Mouse (Mus musculus) G1E-ER4 (cell line): ENCODE results near the gene Gm614. TPM values are rescaled to one million over a fixed set of nuclear protein-coding genes. Genes with fewer than 3 reads are reported as not detected.

Experiments used
- GATA1 ChIP-seq: IDR thresholded peaks from one replicate; pipeline ENCODE4 v1.8.0; 2012; ENCODE audit warnings: low read length, inconsistent platforms
- polyA plus RNA-seq: library from polyadenylated mRNA; stranded (reverse); fragments of >175 nt; gene quantifications from 2 replicates; pipeline ENCODE4 v1.2.3, GENCODE M21; 2012

Gene Gm614
- polyA plus RNA-seq, 1 experiment = not detected

DNA sequence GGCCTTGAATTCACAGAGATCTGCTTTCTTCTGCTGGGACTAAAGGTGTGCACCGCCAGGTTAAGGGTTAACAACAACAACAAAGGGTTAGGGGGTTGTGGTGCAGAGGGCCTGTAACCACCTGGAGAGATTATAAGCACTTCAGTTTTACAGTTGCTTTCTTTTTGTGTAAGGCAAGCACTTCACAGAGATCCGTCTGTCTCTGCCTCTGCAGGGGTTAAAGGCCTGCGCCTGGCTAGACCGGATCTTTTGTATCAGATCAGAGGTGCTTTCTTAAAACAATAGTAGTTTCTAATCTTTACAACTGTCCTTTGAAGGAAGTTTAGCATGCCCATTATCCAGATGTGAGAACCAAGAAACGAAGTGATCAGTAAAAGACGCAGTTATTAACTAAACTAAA is 9.6 kb upstream of the Gm614 start:
- TF ChIP-seq GATA1 = no peak

- TF ChIP-seq GATA1 = no peak
Observed at GRCm38 (mm10) chrX:101268755-101269124, 4.9 kb upstream of the Gm614 start, which contains the start of gene Gm20489. Gene Gm20489 (minus strand): TSS chrX:101269023.

DNA sequence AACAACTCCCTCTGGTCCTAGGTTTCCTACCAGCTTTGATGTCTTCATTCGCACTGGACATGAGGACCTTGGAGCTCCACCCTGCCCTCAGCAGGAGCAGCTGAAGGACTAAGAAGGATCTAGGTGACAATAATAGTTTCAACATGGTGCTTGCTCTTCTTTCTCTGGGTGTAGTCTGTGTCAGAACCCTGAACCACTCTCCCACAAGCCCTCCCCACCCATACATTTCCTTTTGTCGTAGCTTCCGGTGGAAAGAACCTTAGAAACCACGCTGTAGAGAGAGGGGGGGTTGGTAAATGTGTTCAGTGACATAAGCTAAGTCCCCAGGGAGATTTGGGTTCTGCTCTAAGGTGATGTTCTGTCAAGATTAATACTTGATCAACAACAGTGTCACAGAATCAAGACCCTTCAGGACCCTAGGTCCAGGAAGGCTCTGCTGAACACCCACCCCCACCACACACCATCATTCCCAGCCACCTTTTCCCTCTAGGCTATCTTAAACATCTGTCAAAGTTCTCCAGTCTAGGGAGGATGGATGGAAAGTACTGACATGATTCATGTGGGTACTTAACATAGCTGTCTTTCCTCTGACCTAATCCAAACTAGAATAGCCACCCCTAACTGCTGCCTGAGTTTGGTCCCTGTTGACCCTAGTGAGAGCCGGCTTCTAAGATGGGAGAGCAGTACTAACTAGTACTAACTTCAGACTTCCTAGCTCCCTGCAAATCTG is 4.4 kb upstream of the Gm614 start, which contains the start of gene Il2rg:
TSS of gene Il2rg (minus strand) at position 231 of the 730 bp plus-strand sequence.
- no peak for TF ChIP-seq GATA1

DNA sequence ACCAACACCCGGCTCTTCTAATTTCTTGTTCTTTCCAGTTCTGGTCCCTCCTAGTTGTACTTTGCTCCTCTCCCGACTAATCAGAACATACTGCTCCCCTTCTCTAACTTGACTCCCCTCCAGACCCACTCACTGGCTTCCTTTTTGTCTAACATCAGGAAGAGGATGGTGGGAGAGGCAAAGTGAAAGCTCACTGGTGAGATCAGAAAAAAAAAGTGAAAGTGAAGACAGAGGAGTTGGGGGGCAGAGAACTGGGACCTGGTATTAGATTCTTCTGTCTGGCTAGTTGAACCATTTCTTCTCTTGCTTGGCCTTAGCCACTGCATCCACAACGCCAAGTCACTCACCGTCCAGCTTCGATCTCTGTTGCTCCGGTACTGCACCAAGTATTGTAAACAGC is 2.8 kb upstream of the Gm614 start:
- TF ChIP-seq GATA1 = no peak

DNA sequence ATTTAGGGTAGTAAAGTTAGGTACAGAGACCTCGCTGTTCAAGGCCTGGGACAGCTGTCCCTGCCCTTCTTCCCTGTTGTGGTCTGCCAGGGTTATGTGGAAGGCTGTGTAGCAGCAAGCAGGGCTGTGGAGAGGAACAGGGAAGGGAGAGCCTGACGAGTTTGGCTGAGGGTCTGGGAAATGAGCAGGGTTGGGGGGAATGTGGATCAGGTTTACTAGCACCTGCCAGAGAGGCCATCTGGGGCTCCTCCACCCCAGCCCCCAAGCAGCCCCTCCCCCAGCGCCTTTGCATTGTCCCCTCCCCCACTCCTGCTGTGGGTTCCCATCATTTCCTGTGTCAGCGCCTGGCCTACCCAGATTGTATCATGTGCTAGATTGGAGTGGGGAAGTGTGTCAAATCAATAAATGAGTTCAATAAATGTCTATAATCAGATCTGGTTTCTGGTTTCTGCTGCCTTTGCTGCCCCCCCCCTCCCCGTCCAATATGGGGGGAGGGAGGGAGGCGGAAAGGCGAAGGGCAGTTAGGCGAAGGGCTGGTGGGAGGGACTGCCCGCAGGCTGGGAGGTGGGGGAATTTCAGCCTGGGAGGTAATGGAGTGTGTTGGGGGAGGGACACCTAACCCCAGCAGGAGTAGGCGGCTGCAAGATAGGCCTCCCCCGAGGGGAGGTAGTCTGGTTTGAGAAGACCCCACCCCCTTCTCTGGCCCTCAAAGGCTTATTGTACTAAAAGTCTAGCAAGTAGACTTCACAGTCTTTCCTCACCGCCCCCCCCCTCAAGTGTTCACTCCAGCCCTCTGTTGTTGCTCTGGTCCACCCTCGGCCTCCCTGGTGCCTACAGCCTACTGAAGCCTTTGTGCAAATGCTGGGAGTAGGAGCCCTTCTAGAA is 3.1 kb downstream of the Gm614 start:
- TF ChIP-seq GATA1 = peak; percentile 18

DNA sequence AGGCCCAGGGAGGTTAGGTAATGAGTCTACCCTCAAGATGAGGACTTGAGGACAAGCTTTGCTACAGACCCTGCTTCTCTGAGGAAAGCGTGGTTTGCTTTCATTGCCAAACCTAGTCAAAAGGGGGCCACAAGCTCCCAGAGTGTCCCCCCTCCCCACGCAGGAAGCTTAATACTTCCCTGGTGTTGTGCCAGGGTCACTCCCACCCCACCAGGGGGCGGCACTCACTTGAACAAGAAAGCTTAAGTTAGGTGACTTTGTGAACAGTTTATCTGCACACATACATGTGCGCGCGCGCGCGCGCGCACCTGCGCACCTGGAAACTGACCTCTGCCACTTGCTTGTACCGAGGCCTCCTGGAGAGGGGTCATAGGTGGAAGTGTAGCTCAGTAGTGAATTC is 7.2 kb downstream of the Gm614 start:
- TF ChIP-seq GATA1 = no peak

DNA sequence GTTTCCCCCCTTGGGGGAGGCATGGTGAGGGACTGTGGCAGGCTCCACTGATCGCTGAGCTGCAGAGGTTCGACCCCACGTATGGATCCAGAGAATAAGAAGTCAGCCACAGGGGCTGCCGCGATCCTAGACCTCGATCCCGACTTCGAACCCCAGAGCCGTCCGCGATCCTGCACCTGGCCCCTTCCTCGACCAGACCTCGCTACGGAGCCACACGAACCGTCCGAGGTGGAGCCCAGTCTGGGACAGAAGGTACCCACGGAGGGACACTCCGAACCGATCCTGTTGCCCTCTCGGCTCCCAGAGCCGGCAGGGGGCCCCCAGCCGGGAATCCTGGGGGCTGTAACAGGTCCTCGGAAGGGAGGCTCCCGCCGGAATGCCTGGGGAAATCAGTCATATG is 9.1 kb downstream of the Gm614 start:
- no peak for TF ChIP-seq GATA1

DNA sequence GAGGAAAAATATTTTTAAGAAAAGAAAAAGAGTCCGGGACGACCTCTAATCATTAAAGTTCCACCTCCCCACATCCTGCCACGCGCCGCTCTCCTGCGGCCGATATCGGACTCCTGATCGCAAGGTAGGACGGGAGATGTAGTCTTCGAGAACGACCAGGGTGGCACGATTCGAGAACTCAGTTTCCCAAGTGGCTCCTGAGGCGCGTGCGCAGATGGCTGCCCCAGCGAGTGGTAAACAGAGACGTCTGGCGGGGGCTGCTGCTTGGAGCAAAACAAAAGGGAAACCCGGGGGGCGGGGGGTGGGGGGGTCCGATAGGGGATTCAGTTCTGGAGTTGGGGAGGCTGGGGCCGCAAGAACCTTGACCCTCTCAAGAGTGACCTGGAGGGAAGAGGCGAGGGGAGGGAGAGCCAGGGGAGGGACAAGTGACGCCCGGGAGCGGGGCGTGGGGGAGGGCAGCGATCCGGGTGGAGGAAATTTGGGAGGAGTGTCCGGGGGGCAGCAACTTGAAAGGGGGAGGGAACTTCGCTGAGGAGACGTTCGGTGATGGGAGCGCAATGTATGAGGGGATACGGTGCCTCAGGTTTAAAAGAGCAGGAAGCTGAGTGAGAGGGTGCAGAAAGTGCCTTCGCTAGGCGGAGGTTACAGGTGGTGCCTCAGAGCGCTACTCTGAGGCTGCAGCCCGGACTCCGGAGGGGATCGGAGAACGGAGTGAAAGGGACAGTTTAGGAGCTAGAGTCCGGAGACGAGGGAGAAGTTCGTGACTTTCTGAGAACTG is 9.7 kb downstream of the Gm614 start, which contains the start of gene Foxo4:
TSS of gene Foxo4 (plus strand) at position 577 of the 778 bp plus-strand sequence.
- TF ChIP-seq GATA1 = no peak

GRCm38 (mm10) chrX:101245011-101245410 is 18.8 kb downstream of the Gm614 start:
- TF ChIP-seq GATA1 = no peak

- no peak for TF ChIP-seq GATA1
Observed at GRCm38 (mm10) chrX:101222796-101223162, 41.0 kb downstream of the Gm614 start.

DNA sequence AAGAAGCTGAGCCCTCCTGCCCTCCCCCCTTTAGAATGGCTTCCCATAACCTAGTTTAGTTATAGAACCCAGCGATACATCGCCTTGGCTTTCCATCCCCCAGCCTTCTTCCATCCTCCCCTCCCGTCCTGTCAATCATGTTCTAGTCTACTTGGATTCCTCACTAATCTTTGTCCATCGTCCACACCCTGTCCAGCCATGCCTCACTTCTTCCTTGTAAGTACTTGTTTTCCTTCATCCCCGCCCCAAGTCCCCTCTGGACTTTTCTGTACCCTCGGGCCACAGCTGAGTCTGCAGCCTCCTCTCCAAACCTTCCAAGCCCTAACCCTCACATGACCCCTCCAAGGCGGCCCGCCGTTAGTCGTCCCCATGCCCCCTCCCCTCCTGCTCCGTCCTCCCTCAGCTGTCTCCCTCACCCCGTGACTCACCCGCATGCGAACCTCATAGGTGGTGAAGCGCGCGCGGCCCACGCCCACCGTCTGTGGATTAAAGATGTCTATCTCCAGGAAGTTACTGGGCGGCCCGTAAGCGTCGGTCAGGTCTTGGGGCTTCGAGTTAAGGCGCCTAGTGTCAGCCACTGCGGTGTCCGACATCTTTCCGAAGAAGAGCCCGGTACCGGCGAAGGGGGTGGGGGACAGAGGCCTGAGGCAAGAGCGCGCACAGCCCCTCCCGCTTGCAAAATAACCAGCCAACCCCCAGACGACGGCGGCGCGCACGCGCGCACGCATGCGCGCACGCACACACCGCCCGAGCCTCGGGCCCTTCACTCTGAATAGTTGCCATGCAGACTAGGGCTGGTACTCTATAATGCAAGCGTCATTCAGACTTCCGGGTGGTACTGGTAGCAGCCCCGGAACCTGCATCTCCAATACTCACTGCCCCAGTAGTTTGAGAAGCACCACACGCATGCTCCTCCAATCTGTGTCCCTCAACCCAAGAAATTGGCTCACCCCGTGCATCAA is 41.7 kb downstream of the Gm614 start, which contains the start of gene Snx12:
TSS of gene Snx12 (minus strand) at position 730 of the 962 bp plus-strand sequence.
- no peak for TF ChIP-seq GATA1

Other genes starting within 250 kb of the Gm614 start
- not detected in 2 replicates for gene Tex11, start 204.3 kb downstream of the Gm614 start, polyA plus RNA-seq
- gene Slc7a3, start 178.0 kb downstream of the Gm614 start, polyA plus RNA-seq = not detected in 2 replicates
- gene Snx12, start 41.4 kb downstream of the Gm614 start, polyA plus RNA-seq = 29.4 and 33.6 TPM in 2 replicates
- gene Foxo4, start 9.5 kb downstream of the Gm614 start, polyA plus RNA-seq = 50.8 and 58.2 TPM in 2 replicates
- gene Il2rg, start 4.3 kb upstream of the Gm614 start, polyA plus RNA-seq = 22.6 and 24.4 TPM in 2 replicates
- gene Gm20489, start 5.0 kb upstream of the Gm614 start, polyA plus RNA-seq = not detected in 2 replicates
- 37.1 and 81.7 TPM in 2 replicates for gene Med12, start 10.0 kb upstream of the Gm614 start, polyA plus RNA-seq
- 0.09 TPM in 1 of 2 replicates, not detected in the other for gene Nlgn3, start 35.2 kb upstream of the Gm614 start, polyA plus RNA-seq
- gene Gjb1, start 112.4 kb upstream of the Gm614 start, polyA plus RNA-seq = not detected in 2 replicates
- 36.4 and 38.0 TPM in 2 replicates for gene Zmym3, start 156.9 kb upstream of the Gm614 start, polyA plus RNA-seq
- 33.9 and 78.3 TPM in 2 replicates for gene Nono, start 165.3 kb upstream of the Gm614 start, polyA plus RNA-seq
- gene Itgb1bp2, start 185.1 kb upstream of the Gm614 start, polyA plus RNA-seq = 0.14 TPM in 1 of 2 replicates, not detected in the other